Mouse (Mus musculus): Measurements from ENCODE around the gene F830045P16Rik. TPM values are rescaled to one million over a fixed set of nuclear protein-coding genes. Genes with fewer than 3 reads are reported as not detected.

F830045P16Rik gene
- not detected for total RNA-seq (2021)
- long read RNA-seq, experiment 1: 0 reads
- long read RNA-seq, experiment 2: 0 reads

- DNase-seq: no peak
Observed at GRCm38 (mm10) chr2:129536377-129536776, at the start of gene F830045P16Rik. TSS of gene F830045P16Rik (minus strand) at chr2:129536602.

DNA sequence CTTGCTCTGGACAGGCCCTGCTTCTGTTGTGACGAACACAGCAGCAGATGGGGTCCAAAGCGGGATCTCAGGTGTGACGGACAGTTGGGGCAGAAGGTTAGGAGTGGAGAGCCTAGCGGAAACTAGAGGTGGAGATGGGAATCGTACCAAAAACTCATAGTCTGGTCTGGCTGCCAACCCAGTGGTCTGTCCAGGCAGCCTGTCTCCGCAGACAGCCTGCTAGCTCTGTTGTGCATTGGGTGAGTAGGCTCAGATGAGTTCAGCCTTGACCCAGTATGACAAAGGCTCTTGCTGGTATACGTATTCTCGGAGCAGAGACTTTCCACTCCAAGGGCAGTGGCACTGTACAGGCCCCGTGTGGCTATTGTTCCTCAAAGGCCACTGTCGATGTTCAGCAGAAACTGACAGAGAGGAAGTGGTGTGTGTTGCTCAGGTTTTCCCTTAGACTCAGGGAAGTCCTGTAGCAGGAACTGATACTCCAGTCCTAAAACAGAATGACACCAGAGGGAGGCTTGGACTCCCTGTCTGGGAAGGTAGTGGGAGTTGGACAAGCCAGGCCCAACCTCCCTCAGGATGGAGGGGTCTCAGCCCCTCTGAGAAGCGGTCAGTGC lies 49.6 kb upstream of the F830045P16Rik start:
- no peak for DNase-seq

DNA sequence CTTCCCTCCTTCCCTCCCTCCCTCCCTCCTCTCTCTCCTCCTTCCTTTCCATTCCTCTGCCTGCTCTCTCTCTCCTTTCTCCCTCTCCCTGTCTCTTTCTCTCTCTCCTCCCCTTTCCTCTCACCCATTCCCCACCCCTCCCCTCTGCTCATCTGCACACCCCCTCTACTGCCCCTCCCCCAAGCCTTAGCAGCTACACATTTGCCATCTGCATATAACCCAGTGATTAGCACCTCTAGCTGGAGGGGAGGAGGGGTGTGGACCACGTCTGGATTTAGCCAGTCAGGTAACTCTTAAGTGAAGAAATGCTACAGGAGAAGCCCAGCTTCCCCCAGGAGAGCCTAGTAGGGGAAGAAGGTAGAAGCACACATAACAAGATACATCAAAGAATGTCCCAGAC lies 48.5 kb upstream of the F830045P16Rik start:
- DNase-seq: no peak

- DNase-seq: no peak
Observed at GRCm38 (mm10) chr2:129582261-129582660, 45.9 kb upstream of the F830045P16Rik start.

DNA sequence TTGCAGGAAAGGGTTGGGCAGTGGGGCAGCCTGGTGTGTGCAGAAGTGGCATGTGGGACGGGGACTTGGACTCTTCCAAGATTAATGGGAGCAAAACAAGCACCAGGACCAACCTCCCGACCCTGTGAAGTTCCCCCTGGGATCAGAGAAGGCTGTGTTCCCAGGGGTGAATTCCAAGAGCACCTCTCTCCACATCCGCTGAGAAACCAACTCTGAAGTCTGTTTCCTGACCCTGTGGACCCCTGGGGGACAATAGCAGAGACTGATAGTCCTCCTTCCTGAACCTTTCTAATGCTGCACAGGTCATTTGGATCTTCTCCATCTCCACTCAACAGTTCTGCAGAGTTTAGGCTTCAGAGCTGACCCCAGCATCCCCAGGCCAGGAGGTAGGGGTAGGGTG lies 45.4 kb upstream of the F830045P16Rik start:
- DNase-seq: no peak

DNA sequence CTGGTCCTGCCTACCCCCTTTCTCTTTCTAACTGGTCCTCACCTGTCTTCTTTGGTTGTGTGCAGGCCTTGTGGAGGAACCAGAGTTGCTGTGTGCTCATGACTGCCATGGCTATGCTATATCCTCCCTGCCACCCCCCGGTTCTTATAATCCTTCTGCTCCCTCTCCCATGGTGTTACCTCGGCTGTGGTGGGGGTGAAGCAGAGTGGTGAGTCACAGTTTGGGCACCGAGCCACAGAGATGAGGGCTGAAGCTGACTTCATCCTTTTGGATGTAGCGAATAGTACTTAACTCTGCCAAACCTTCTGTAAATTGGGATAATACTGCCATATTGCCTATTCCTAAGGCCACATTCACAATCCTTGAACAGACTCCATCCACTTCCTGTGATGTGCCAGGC lies 44.3 kb upstream of the F830045P16Rik start:
- no peak for DNase-seq

DNA sequence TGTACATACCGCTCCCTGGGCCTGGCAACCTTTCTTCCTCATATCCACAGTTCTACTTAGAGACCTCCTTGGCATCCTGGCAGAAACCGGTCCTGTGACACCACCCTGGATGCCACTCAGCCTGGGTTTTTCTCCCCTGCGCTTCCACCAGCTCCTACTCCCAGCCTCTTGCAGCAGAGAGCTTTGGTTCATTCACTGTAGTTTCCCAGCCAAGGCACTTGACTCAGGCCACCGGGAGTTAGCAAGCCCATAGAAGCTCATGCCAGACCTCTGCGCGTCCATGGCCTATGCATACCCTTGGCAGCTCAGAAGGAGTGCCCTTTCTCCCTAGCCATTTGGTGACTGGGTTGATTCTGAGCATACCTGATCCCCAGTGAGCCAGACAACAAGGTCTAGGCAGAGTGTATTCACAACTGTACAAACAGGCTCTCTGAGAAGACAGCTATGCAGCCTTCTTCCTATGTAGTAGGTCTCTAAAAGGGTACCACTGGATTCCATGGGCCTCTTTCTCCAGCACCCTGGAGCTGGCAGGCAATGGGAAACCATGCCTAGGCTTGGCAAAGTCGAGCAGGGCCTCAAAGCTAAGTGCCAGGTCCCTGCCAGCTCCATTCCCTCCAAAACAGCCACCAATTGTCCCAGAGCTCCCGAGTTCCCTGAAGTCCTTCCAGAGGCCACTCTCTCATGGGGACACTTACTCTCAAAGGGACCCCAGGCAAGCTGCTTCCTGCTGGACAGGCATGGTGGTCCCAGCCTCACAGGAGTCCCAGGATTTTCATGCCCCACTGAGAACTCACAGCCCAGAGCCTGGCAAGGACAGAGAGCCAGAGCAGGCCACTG lies 40.4 kb upstream of the F830045P16Rik start:
- DNase-seq: peak; percentile 59

DNA sequence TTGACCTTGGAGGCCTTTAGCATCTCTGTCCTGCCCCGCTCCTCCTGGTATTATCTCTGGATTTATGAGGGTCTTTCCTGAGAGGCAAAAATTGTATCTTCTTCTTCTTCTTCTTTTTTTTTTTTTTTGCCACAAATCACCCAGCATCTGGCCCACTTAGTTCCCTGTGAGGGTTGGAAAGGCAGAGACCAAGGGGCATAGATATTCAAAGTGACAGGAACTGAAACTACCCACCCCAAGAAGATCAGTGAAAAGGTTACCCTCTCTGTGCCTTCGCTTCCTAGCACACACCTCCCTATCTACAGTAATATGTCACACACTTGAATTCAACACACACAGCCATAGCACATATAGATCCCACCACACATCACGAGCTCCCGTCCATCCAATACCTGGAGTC lies 38.7 kb upstream of the F830045P16Rik start:
- DNase-seq: no peak

DNA sequence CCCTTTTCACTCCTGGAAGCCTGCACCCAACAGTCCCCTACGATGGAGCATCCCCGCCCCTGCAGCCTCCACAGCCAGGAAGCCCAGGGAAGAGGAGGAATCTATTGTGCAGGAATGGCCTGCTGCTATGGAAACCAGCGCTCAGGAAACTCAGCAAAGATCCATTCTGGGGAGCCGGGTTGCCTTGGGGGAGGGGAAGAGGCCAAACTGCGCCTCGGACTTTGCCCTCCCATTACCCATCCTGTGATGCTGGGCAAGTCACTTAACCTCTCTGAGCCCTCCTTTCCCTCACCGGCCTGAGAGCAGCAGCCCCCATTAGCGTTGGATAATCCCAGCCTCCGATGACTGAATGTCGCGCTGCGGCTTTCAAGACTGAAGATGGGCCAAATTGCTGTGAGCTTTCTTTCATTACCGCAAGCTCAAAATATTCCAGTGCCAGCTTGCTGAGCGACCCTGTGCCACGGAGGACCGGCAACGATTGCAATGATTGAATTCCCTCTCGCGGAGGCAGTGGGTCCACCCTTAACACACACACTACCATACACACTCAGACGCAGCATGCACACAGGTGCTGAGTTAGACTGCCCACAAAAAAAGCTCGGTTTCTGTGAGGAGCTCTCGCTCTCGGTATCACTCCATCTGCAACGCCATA lies 38.1 kb upstream of the F830045P16Rik start:
- no peak for DNase-seq

DNA sequence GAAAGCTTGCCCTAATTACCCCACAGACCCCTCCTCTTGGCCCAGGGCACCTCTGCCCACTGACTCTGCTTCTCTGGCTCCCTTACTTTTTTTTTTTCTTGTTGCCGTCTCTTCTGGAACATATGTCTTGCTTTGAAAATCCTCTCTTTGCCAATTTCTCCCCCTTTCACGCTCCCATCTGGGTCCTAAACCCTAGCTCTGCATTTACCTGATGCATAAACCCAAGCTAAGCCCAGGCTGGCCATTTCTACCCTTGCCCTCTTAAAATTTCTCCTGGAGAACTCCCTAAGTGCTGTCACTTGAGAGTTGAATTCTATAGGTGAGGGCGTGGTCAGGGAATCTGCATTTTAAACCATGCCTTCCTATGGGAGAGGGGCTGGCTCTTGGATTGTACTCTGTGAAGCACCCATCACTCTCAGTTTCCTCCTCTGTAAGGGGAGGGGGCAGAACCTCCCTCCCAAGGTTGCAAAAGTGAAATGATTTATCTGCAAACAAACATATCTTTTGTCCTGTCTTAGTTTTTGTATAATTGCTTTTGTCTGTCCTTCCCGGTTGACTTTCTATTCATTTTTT lies 37.4 kb upstream of the F830045P16Rik start:
- no peak for DNase-seq

- DNase-seq: no peak
Observed at GRCm38 (mm10) chr2:129569556-129569955, 33.2 kb upstream of the F830045P16Rik start.

GRCm38 (mm10) chr2:129569120-129569519 lies 32.7 kb upstream of the F830045P16Rik start:
- no peak for DNase-seq

GRCm38 (mm10) chr2:129563944-129564709 lies 27.7 kb upstream of the F830045P16Rik start:
- DNase-seq: no peak

DNA sequence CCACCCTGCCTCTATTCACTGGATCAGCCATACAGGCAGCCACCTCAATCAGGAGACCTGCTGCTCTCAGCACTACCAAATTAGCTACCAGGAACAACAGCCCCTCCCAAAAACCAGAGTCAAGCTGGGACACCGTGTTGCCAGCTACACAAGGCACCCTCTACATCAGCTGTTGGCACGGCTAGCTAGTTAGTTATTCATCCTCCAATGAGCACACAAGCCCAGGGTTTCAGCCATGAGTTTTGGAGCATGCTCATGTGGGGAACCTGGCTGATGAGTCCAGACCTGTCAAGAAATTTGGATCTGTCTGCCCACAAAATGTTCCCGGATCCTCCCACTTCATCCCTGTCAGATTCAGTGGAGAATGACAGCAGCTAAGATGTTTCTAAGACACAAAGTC lies 25.4 kb upstream of the F830045P16Rik start:
- no peak for DNase-seq

GRCm38 (mm10) chr2:129558875-129559219 lies 22.4 kb upstream of the F830045P16Rik start:
- no peak for DNase-seq

DNA sequence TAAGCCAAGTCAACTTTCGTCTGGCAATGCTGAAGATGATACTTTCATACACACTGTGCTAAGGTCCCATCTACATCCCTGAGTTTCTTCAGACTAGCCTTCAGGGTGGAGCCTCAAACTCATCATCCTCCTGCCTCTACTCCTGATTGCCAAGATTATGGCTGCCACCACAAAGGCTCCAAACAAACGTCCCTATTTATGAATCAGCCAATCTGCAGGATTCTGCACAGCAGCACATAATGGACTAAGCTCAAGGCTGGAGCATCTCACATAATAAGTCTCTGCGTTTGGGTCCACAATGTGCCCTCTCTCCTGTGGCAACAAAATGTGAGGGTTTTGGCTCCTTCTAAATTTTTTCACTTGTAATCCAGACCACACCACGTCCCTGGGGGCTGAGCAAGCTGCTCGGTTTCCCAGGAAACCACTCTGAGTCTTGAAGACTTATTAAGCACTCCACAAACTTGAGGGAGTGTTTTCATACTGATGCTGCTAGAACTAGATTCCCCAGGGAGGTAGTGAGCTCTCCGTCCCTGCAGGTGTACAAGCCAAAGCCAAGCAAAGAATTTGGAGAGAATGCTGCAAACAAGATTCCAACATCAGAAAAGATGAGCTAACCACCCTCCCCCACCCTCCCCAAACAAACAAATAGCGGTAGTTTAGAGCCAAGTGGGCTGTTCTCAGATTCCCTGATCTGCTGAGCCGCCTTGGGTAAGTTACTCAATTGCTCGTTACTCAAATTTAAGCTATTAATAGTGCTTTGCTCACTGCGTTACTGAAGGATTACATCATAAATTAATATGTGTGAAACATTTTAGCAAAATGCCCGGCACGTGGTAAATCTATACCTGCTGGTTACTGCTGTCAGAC lies 21.8 kb upstream of the F830045P16Rik start:
- no peak for DNase-seq

DNA sequence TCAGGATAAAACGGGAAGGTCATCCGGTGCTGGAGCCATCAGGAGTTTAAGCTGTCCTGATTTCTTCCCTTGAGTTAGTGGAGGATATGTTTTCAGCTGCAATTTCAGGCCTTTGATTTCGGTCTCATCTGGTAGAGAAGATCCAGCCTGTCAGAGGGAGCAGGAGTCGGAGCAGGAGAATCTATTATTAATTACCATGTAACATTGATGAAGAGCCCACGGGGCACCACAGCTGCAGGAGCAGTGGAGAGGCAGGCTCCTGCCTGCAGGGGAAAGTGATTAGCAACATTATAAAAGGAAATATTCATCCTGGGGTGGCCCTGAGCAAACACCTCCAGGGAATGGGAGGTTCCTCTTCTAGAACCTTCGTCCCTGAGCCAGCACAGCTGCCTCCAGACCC lies 19.7 kb upstream of the F830045P16Rik start:
- no peak for DNase-seq

DNA sequence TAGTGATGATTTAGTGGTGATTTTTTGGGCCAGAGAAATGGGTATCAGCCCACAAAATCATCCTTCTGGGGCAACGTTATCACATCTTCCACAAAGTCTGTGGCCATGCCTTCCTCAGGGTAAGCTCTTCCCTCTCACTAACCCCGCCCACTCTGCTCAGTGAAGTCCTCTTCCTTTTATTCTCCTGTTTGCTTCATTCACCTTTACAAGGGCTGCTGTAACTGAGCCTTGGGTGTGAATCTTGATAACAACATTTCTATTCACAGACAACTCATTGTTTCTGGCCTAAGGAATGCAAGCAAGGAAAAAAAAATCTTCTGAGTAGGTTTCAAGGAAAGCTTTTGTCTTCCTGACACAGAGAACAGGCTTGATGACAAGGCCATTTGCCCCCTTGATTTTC lies 14.4 kb upstream of the F830045P16Rik start:
- no peak for DNase-seq

- no peak for DNase-seq
Observed at GRCm38 (mm10) chr2:129549537-129550135, 13.2 kb upstream of the F830045P16Rik start.

GRCm38 (mm10) chr2:129546772-129547171 lies 10.4 kb upstream of the F830045P16Rik start:
- no peak for DNase-seq

DNA sequence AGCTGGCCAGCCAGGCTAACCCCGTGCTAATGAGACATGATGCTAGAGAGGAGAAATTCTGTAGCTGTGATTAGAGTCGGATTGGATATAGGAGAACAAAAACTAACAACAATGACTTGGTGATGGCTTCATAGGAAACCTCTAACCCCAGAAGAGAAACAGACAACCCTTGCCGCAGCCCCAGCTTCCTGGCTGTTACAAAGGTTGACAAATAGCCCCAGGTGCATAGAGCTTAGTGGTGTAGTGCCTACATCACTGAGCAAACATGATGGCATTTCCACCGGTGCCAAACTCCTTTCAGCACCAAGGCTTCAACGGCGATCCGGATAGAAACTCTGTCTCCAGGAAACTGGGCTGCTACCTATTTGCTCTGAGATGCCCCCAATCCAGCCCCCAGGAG lies 9.2 kb upstream of the F830045P16Rik start:
- DNase-seq: no peak
